Mouse (Mus musculus) brain, embryonic 18.5 days (tissue): Measurements from ENCODE around the gene Lims1.

ENCODE experiments used
- DNase-seq: peaks from one replicate; pipeline ENCODE4 v3.0.0-alpha.2; 2012; ENCODE audit warnings: low read depth, low spot score

Lims1 gene

GRCm38 (mm10) chr10:58445850-58446249, 122.6 kb downstream of the Lims1 start:
- no peak for DNase-seq

- peak; percentile 96 for DNase-seq
Observed at GRCm38 (mm10) chr10:58446384-58447279, 123.4 kb downstream of the Lims1 start, which contains the start of gene Ranbp2. Gene Ranbp2 (plus strand): TSS chr10:58446920.

GRCm38 (mm10) chr10:58447280-58447781, 124.1 kb downstream of the Lims1 start:
- no peak for DNase-seq

GRCm38 (mm10) chr10:58451575-58451974, 128.3 kb downstream of the Lims1 start:
- DNase-seq: no peak

- DNase-seq: no peak
Observed at GRCm38 (mm10) chr10:58452185-58452584, 128.9 kb downstream of the Lims1 start.

GRCm38 (mm10) chr10:58459896-58460295, 136.6 kb downstream of the Lims1 start:
- DNase-seq: no peak
